Mouse (Mus musculus) cerebellum, adult 18-20 months (tissue): ENCODE measurements around the gene Kri1.
"Not testable (repeated sequence)": the region's sequence is repeated elsewhere in the genome, so short reads cannot be mapped to it uniquely, and the experiment has no call there.

Source experiments
- DNase-seq, 2 experiments: peaks; one replicate each; pipeline ENCODE4 v3.0.0; 2021

Kri1 gene

GRCm38 (mm10) chr9:21287571-21288402 lies at the start of gene Kri1:
TSS of gene Kri1 (minus strand) at chr9:21287969.
- DNase-seq, result peak; percentile 97 to 98

- DNase-seq, result no peak
Observed at GRCm38 (mm10) chr9:21336491-21336890, 48.7 kb upstream of the Kri1 start.

- no peak for DNase-seq
Observed at GRCm38 (mm10) chr9:21335391-21335790, 47.6 kb upstream of the Kri1 start.

- DNase-seq, result no peak
Observed at GRCm38 (mm10) chr9:21334747-21335146, 47.0 kb upstream of the Kri1 start.

GRCm38 (mm10) chr9:21333523-21333922 lies 45.8 kb upstream of the Kri1 start:
- DNase-seq, result no peak

- DNase-seq, result no peak
Observed at GRCm38 (mm10) chr9:21332161-21333061, 44.6 kb upstream of the Kri1 start.

GRCm38 (mm10) chr9:21331365-21332140 lies 43.8 kb upstream of the Kri1 start:
- no peak for DNase-seq

GRCm38 (mm10) chr9:21329699-21330289 lies 42.0 kb upstream of the Kri1 start:
- DNase-seq, result no peak

- DNase-seq, result no peak
Observed at GRCm38 (mm10) chr9:21329041-21329440, 41.3 kb upstream of the Kri1 start.

- no peak for DNase-seq
Observed at GRCm38 (mm10) chr9:21328041-21328440, 40.3 kb upstream of the Kri1 start.

- DNase-seq, result no peak
Observed at GRCm38 (mm10) chr9:21327569-21327968, 39.8 kb upstream of the Kri1 start.

GRCm38 (mm10) chr9:21324269-21324668 lies 36.5 kb upstream of the Kri1 start:
- DNase-seq, result peak; percentile 23 to 28

GRCm38 (mm10) chr9:21322917-21323297 lies 35.1 kb upstream of the Kri1 start:
- not testable (repeated sequence) for DNase-seq

GRCm38 (mm10) chr9:21322211-21322916 lies 34.6 kb upstream of the Kri1 start:
- peak; percentile 25 to 29 for DNase-seq

- no peak for DNase-seq
Observed at GRCm38 (mm10) chr9:21321513-21321835, 33.7 kb upstream of the Kri1 start.

GRCm38 (mm10) chr9:21320619-21321512 lies 33.1 kb upstream of the Kri1 start, which contains the start of gene Slc44a2:
TSS of gene Slc44a2 (plus strand) at chr9:21320698.
- DNase-seq, result peak; percentile 87 to 91

GRCm38 (mm10) chr9:21320280-21320618 lies 32.5 kb upstream of the Kri1 start:
- no peak for DNase-seq

- DNase-seq, result no peak
Observed at GRCm38 (mm10) chr9:21319503-21319902, 31.7 kb upstream of the Kri1 start.

GRCm38 (mm10) chr9:21318792-21319191 lies 31.0 kb upstream of the Kri1 start:
- no peak for DNase-seq

- DNase-seq, result no peak
Observed at GRCm38 (mm10) chr9:21316696-21317095, 28.9 kb upstream of the Kri1 start.

GRCm38 (mm10) chr9:21315421-21315820 lies 27.7 kb upstream of the Kri1 start:
- DNase-seq, result no peak
